Mouse (Mus musculus) hindbrain, embryonic 16.5 days (tissue): ENCODE measurements around the gene Prss50. TPM values are rescaled to one million over a fixed set of nuclear protein-coding genes. Genes with fewer than 3 reads are reported as not detected.
"Not testable (repeated sequence)": the region's sequence is repeated elsewhere in the genome, so short reads cannot be mapped to it uniquely, and the experiment has no call there.

ENCODE experiments used
- ATAC-seq: fragments of 200-750 bp; cut with Nextera tagmentation; 2 replicates; pipeline ENCODE4 v1.8.0; 2017; ENCODE audit warnings: moderate TSS enrichment, moderate library complexity
- H3K27ac ChIP-seq: fragments of 300-500 bp; sonication (generic); 2 replicates; pipeline ENCODE4 v1.5.1; 2014; ENCODE audit warnings: low read depth, mild to moderate bottlenecking, control low read depth, low read length, moderate library complexity
- H3K27me3 ChIP-seq: fragments of 300-500 bp; sonication (generic); replicated peaks from 2 replicates; pipeline ENCODE4 v1.6.1; 2014; ENCODE audit warnings: low read length; ENCODE audit not compliant: control insufficient read depth, insufficient read depth
- H3K36me3 ChIP-seq: fragments of 300-500 bp; sonication (generic); 2 replicates; pipeline ENCODE4 v1.6.1; 2014; ENCODE audit warnings: mild to moderate bottlenecking, low read length, moderate library complexity, mixed read lengths; ENCODE audit not compliant: control insufficient read depth, insufficient read depth
- H3K4me1 ChIP-seq: fragments of 300-500 bp; sonication (generic); 2 replicates; pipeline ENCODE4 v1.6.1; 2014; ENCODE audit warnings: low read depth, low read length; ENCODE audit not compliant: control insufficient read depth, insufficient read depth
- H3K4me2 ChIP-seq: fragments of 300-500 bp; sonication (generic); 2 replicates; pipeline ENCODE4 v1.6.1; 2014; ENCODE audit warnings: mild to moderate bottlenecking, low read length, control low read depth, moderate library complexity
- H3K4me3 ChIP-seq: fragments of 300-500 bp; sonication (generic); 2 replicates; pipeline ENCODE4 v1.5.1; 2014; ENCODE audit warnings: mild to moderate bottlenecking, low read length, control low read depth, moderate library complexity
- H3K9ac ChIP-seq: fragments of 300-500 bp; sonication (generic); 2 replicates; pipeline ENCODE4 v1.6.1; 2014; ENCODE audit warnings: low read depth, mild to moderate bottlenecking, control low read depth, low read length, moderate library complexity
- H3K9me3 ChIP-seq: fragments of 300-500 bp; sonication (generic); 2 replicates; pipeline ENCODE4 v1.6.1; 2014; ENCODE audit warnings: mild to moderate bottlenecking, low read length, moderate library complexity; ENCODE audit not compliant: control insufficient read depth
- WGBS: fragments of 180-500 bp; shearing (Covaris S2); extraction: QIAGEN DNeasy Blood & Tissue Kit; methylation state at CpG from one replicate; pipeline ENCODE4 v1.1.7; 2014; 5-methylcytosine and 5-hydroxymethylcytosine counted together
- polyA plus RNA-seq: library from polyadenylated mRNA; unstranded; fragments of >200 nt; fragmentation: Nextera tagmentation; extraction: Ambion mirVana; gene quantifications from 2 replicates; pipeline ENCODE4 v1.2.1, GENCODE M21; 2015

Prss50 gene
- 0.49 and 0.71 TPM in 2 replicates for polyA plus RNA-seq

DNA sequence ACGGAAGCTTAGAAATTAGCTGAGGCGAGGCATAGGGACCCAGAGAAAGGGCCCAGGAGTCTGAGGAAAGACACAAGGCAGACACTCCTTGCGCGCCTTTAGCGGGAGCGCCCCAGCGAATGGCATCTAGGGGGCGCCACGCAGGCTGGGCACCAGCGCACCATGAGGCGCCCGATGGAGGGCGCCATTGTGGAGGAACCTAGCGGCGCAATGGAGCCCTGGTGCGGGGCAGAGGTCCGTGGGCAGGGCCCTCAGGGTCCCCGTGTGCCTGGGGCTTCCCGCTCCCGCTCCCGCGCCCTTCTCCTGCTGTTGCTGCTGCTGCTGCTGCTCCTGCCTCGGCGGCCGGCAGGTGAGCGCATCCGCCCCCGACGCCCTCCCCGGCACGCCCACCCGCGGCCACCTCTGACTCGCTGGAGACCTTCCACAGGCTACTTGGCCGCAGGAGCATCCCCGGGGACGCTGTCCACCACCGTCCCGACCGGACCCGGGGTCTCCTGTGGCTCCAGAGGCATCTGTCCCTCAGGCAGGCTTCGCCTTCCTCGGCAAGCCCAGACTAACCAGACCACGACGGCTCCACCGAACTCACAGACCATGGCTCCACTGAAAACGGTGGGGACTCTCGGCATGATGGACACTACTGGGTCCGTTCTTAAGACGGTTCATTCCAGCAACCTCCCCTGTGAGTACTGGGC is at the start of gene Prss50:
Gene Prss50 (plus strand): TSS at position 187 of the 692 bp plus-strand sequence.
- peaks cover 5% of the 10 kb centered on the region; the same call in 1 of the 2 replicates for H3K27me3 ChIP-seq
- H3K4me3 ChIP-seq: peak within 1 kb of the TSS; percentile 31
- no peaks in the 10 kb centered on the region for H3K9me3 ChIP-seq
- no peak within 1 kb of the TSS for H3K27ac ChIP-seq
- no peaks in the 10 kb centered on the region; the same call in none of the 2 replicates for H3K4me1 ChIP-seq
- 7% methylated on average over 49 of the region's 50 CpGs for WGBS
- no peaks in the 10 kb centered on the region for H3K36me3 ChIP-seq
- no peak for ATAC-seq
- peak within 1 kb of the TSS; percentile 35 for H3K9ac ChIP-seq
- peak within 1 kb of the TSS; percentile 55 for H3K4me2 ChIP-seq

DNA sequence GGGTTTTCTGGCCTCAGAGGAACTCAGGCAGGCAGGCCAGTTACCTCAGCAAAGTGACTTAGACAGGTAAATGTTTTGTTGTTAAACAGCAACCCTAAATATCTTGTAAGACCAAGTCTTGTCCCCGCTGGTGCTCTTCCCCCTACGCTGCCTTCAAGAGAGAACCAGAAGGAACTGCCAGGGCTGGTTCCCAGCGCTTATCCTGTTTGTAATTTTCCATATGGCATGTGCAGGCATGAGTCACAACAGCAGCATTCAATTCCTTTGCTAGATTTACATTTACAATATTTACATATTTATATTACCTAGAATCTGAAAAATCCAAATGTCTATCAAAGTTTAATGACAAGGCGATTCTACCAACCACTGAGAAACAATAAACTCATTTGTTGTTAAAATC is 47.7 kb upstream of the Prss50 start:
- no peaks in the 10 kb centered on the region for H3K4me1 ChIP-seq
- 91% methylated on average over 4 of the region's 4 CpGs for WGBS
- H3K27me3 ChIP-seq: no peaks in the 10 kb centered on the region
- H3K4me2 ChIP-seq: no peak overlapping the region
- H3K9me3 ChIP-seq: no peaks in the 10 kb centered on the region
- ATAC-seq: no peak
- no peak overlapping the region for H3K27ac ChIP-seq
- no peak overlapping the region for H3K9ac ChIP-seq
- no peak overlapping the region for H3K4me3 ChIP-seq
- H3K36me3 ChIP-seq: no peaks in the 10 kb centered on the region

DNA sequence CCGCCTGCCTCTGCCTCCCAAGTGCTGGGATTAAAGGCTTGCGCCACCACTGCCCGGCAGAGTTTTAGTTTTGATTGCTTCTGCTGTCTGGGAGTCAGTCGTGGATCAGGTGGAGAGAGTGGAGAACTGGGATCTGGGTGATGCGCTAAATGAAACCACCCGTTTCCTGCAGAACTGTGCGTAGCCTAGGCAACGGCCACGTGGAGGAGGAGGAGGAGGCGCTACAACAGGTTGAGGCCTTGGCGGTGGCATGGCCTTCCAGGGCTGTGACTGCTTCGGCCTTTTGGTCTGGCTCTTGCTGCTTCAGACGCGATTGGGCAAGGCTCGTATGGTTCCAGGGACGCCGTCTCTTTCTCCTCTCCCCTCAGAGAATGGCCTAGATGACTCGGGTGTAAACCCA is 44.0 kb upstream of the Prss50 start, which contains the start of gene Prss44:
Gene Prss44 (plus strand): TSS at position 206 of the 400 bp plus-strand sequence.
- Histone ChIP-seq H3K4me3 (no peak within 1 kb of the TSS), H3K4me2 (no peak within 1 kb of the TSS), H3K36me3 (no peaks in the 10 kb centered on the region), H3K4me1 (no peaks in the 10 kb centered on the region), H3K27ac (no peak within 1 kb of the TSS), H3K9ac (no peak within 1 kb of the TSS), H3K27me3 (no peaks in the 10 kb centered on the region), H3K9me3 (no peaks in the 10 kb centered on the region)
- ATAC-seq: no peak
- WGBS: 57% methylated on average over 18 of the region's 18 CpGs

DNA sequence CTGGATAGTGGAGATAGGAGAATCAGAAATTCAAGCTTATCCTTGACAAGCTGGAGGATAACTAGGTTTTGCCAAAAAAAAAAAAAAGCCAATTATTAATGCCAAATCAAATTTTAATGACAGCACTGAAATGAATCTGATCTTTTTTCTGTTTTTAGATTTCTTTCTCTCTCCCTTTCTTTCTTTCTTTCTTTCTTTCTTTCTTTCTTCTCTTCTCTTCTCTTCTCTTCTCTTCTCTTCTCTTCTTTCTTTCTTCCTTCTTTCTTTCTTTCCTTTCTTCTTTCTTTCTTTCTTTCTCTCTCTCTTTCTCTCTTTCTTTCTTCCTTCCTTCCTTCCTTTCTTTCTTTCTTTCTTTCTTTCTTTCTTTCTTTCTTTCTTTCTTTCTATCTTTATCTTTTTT is 37.2 kb upstream of the Prss50 start:
- H3K4me3 ChIP-seq, H3K4me1 ChIP-seq, H3K36me3 ChIP-seq, H3K9me3 ChIP-seq, H3K27ac ChIP-seq, H3K4me2 ChIP-seq, H3K9ac ChIP-seq, H3K27me3 ChIP-seq, ATAC-seq: not testable (repeated sequence)

DNA sequence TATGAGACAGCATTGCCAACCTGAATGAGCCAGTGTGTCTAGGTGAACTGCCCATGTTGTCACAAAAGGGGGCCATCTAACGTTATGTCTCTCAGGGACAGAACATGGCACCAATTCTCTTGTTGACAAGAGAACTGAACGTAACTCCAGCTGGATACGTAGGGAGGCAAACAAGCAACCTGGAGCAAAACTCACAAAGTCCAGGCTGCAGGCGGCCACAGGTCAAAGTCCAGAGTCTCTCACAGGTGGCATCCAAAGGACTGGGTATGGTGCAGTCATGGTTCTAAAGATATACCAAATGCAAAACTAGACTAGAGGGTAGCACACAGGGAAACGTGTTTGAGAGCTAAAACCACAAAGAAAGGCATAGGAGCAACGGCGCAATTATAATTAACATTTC is 36.3 kb upstream of the Prss50 start:
- Histone ChIP-seq H3K27ac (no peak overlapping the region), H3K4me1 (no peaks in the 10 kb centered on the region), H3K9ac (no peak overlapping the region), H3K4me2 (no peak overlapping the region), H3K27me3 (no peaks in the 10 kb centered on the region), H3K36me3 (no peaks in the 10 kb centered on the region), H3K4me3 (no peak overlapping the region), H3K9me3 (no peaks in the 10 kb centered on the region)
- no peak for ATAC-seq
- 82% methylated on average over 7 of the region's 7 CpGs for WGBS

DNA sequence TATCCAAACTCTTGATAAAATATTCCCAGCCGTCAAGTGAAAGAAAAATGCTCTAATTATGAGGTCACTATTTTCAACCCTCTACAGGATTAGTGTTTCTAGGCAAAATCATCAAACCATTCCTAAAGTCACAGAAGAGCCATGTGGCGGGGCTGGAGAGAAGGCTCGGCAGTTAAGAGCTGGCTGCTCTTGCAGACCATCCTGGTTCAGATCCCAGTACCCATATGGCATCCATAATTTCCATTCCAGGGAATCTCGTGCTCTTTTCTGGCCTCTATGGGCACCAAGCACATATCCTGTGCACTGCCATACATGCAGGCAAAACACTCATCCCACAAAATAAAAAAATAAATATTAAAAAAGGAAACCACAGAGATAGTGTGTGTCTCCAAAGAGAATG is 32.3 kb upstream of the Prss50 start:
- Histone ChIP-seq H3K9me3 (no peaks in the 10 kb centered on the region), H3K4me3 (no peak overlapping the region), H3K9ac (no peak overlapping the region), H3K27me3 (no peaks in the 10 kb centered on the region), H3K4me1 (no peaks in the 10 kb centered on the region), H3K27ac (no peak overlapping the region), H3K4me2 (no peak overlapping the region), H3K36me3 (no peaks in the 10 kb centered on the region)
- WGBS: 75% methylated on average over 4 of the region's 4 CpGs
- no peak for ATAC-seq

DNA sequence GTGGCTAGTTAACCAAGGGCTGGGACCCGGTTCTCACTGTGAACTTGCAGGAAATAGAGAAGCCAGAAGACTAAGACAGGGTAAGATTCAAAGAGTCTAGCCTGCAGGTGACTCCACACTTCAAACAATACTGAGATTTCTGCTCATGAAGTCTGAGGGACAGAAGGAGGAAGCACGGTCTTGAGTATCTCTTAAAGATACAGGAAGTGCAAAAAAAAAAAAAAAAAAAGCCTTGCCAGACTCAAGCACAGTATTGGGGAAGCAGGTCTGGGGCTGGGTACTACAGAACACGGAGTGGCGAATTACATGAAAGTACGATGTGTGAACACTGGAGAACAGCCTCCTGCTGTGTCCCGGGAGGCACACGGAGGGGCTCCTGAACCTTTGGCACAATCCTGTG is 31.9 kb upstream of the Prss50 start:
- no peak overlapping the region for H3K9ac ChIP-seq
- 75% methylated on average over 7 of the region's 7 CpGs for WGBS

DNA sequence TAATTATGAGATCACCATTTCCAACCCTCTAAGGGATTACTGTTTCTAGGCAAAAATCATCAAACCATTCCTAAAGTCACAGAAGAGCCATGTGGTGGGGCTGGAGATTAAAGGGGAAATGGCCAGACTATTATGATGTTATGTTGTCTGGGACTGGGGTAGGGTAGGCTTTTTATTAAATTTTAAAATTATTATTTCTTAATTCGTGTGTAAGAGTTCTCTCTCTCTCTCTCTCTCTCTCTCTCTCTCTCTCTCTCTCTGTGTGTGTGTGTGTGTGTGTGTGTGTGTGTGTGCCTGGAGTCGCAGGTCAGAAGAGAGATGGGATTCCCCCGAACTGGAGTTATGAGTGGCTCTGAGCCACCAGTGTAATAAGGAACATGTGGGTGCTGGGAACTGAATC is 31.4 kb upstream of the Prss50 start, which contains the start of gene Prss43:
Gene Prss43 (plus strand): TSS at position 301 of the 400 bp plus-strand sequence.
- no peak for ATAC-seq
- 86% methylated on average over 3 of the region's 3 CpGs for WGBS
- Histone ChIP-seq H3K9ac (no peak within 1 kb of the TSS), H3K27me3 (no peaks in the 10 kb centered on the region), H3K9me3 (no peaks in the 10 kb centered on the region), H3K27ac (no peak within 1 kb of the TSS), H3K4me1 (no peaks in the 10 kb centered on the region), H3K4me3 (no peak within 1 kb of the TSS), H3K4me2 (no peak within 1 kb of the TSS), H3K36me3 (no peaks in the 10 kb centered on the region)

More for the DNA sequence above, 31.9 kb upstream of the Prss50 start:
- H3K9me3 ChIP-seq: no peaks in the 10 kb centered on the region
- ATAC-seq: no peak
- no peak overlapping the region for H3K4me3 ChIP-seq
- no peak overlapping the region for H3K27ac ChIP-seq
- H3K36me3 ChIP-seq: no peaks in the 10 kb centered on the region
- no peaks in the 10 kb centered on the region for H3K4me1 ChIP-seq
- H3K27me3 ChIP-seq: no peaks in the 10 kb centered on the region
- H3K4me2 ChIP-seq: no peak overlapping the region

DNA sequence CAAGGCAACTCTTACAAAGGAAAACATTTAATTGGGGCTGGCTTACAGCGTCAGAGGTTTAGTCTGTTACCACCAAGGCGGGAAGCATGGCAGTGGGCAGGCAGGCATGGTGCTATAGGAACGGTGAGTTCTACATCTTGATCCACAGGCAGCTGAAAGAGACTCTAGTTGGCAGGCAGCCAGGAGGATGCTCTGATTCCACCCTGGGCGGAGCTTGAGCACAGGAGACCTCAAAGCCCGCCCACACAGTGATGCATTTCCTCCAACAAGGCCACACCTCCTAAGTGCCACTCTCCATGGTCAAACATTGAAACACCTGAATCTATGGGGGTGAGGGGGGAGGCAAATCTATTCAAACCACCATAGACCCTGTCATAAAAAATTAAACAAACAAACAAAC is 24.7 kb upstream of the Prss50 start:
- ATAC-seq: no peak
- Histone ChIP-seq H3K27ac (no peak overlapping the region), H3K27me3 (no peaks in the 10 kb centered on the region), H3K4me3 (no peak overlapping the region), H3K4me2 (no peak overlapping the region), H3K9me3 (no peaks in the 10 kb centered on the region), H3K36me3 (no peaks in the 10 kb centered on the region), H3K9ac (no peak overlapping the region), H3K4me1 (no peaks in the 10 kb centered on the region)
- 80% methylated on average over 5 of the region's 5 CpGs for WGBS
